Mouse (Mus musculus) splenic B cell, adult 2 months (primary cell): Measurements from ENCODE around the gene Zmynd10.

ENCODE experiments used
- DNase-seq: peaks from one replicate; pipeline ENCODE4 v3.0.0-alpha.2; 2011; ENCODE audit warnings: low read depth, low spot score
- H3K27me3 ChIP-seq: 2 replicates; pipeline ENCODE4 v1.6.1; 2012; ENCODE audit warnings: mild to moderate bottlenecking, low read length, moderate library complexity, mixed read lengths; ENCODE audit not compliant: control insufficient read depth, poor library complexity, insufficient read depth, severe bottlenecking
- H3K36me3 ChIP-seq: 2 replicates; pipeline ENCODE4 v1.6.1; 2012; ENCODE audit warnings: mild to moderate bottlenecking, low read length, moderate library complexity, mixed read lengths; ENCODE audit not compliant: control insufficient read depth, poor library complexity, insufficient read depth, severe bottlenecking

Zmynd10 gene

DNA sequence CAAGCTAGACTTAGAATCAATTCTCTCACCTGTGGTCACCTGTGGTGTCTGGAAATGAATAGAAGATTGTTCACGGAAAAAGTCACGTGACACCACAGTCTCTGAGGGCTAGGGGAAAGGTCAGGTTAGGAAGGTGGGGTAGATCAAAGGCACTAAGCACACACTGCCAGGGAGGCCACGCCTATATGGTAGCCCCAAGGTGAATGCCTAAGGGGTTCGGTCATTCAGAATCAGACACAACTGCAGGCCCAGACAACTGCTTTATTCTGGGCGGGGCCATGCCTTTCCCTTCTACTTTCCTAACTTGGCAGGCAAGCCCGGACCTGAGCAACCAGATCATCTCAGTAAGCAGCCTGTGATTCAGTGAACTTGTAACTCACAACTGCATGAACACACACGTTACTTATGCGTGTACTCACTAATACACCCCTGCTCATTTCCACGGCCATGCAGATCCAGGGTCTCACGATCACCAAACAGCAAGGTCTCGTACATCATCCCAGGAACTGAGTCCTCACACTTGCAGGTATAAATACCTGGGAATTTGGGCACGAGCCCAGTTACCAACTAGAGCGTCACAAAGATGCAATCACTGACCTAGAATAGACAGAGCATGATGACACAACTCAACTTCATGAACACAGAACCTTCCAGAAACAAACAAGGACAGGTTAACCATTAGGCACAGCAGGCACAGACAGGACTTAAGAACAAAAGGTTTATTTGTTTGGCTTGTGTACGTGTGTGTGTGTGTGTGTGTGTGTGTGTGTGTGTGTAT is 28.7 kb downstream of the Zmynd10 start:
- H3K27me3 ChIP-seq: no peaks in the 10 kb centered on the region
- no peak for DNase-seq

DNA sequence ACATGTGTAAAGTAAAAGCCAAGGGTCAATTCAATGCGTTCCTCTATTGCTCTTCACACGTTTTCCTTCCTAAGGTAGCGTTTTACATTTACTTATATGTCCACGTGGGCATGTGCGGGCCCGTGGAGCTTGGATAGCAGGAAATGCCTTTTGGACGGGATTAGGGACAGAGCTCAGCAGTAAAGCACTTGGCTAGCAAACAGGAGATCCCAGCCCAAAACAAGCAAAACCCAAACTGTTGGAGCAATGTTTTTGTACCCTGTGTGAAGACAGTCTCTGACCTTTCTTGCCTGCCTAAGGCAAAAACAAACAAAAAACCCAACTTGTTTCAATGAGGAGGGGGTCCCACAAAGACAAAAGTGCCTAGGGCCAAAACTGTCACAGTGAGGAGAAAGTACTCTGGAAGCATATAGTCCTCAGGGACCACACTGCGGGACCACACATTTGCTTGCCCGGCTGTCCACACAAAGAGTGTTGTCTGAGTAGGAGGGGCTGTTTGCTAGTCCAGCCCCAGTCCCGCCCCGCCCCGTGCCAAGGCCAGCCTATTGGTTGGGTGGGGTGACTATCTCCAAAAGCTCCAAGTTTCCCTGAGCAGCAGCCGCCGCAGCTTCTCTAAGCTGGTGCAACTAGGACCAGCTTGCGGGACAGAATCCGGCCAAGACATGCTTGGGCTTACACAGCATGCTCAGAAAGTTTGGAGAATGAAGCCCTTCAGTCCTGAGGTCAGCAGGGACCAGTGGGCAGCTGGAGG is 29.4 kb downstream of the Zmynd10 start, which contains the start of gene Hyal1:
Gene Hyal1, plus strand, starts transcription at position 571 of the 751 bp plus-strand sequence.
- H3K36me3 ChIP-seq: no peaks in the 10 kb centered on the region
- H3K27me3 ChIP-seq: no peaks in the 10 kb centered on the region
- no peak for DNase-seq

More for the DNA sequence above, 28.7 kb downstream of the Zmynd10 start:
- no peaks in the 10 kb centered on the region for H3K36me3 ChIP-seq

DNA sequence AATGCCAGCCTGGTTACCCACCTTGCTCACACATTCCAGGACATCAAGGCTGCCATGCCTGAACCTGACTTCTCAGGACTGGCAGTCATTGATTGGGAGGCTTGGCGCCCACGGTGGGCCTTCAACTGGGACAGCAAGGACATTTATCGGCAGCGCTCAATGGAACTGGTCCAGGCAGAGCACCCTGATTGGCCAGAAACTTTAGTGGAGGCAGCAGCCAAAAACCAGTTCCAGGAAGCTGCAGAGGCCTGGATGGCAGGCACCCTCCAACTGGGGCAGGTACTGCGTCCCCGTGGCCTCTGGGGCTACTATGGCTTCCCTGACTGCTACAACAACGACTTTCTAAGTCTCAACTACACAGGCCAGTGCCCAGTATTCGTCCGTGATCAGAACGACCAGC is 30.8 kb downstream of the Zmynd10 start:
- no peaks in the 10 kb centered on the region for H3K27me3 ChIP-seq
- DNase-seq: no peak

DNA sequence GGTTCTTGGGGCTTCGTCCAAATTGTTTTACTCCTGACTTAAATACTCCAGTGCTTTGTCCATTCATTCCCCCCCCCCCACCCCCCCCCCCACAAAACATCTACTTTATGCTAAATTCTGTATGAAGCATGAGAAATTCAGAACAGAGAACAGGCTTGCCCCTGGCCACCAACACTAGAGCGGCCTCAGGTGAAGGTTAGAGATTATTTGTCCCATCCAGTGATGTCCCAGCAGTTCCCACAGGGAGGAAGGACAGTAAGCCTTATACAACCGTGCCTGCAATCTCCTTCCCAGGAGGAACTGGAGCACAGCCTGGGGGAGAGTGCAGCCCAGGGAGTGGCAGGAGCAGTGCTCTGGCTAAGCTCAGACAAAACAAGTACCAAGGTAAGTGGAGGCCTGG is 31.5 kb downstream of the Zmynd10 start, which contains the start of gene Naa80:
Gene Naa80, plus strand, starts transcription at position 301 of the 400 bp plus-strand sequence.
- no peaks in the 10 kb centered on the region for H3K27me3 ChIP-seq
- H3K36me3 ChIP-seq: no peaks in the 10 kb centered on the region

More for the DNA sequence above, 30.8 kb downstream of the Zmynd10 start:
- H3K36me3 ChIP-seq: no peaks in the 10 kb centered on the region

DNA sequence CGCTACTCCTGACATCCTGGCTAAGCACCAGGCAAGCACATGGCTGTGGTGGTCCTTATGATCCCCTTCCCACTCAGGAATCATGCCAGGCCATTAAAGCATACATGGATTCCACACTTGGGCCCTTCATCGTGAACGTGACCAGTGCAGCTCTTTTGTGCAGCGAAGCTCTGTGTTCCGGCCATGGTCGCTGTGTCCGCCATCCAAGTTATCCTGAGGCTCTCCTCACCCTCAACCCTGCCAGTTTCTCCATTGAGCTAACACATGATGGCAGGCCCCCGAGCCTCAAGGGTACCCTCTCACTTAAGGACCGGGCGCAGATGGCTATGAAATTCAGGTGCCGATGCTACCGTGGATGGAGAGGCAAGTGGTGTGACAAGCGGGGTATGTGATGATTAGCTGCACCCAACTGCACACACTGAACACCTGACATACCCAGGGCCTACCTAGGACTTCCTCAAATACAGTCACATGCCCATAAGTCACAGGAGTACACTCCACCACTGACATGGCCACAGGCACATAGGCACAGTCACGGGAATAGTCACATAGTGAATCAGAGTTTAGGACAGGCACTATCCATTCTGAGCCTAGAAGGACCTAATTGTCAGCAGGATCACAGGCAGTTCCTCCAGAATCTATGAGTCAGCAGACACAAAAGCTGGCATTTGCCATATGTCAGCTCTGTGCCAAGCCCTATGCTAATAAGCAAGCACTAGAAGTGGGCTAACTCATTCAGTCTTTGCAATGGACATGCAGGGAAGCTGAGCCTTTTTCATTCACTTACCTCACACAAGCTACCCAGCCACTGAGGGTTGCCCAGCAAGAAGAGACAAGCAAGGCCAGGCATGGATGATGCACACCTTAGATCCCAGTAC is 32.2 kb downstream of the Zmynd10 start:
- DNase-seq: peak; percentile 72

More for the DNA sequence above, 31.5 kb downstream of the Zmynd10 start, which contains the start of gene Naa80:
- DNase-seq: no peak

DNA sequence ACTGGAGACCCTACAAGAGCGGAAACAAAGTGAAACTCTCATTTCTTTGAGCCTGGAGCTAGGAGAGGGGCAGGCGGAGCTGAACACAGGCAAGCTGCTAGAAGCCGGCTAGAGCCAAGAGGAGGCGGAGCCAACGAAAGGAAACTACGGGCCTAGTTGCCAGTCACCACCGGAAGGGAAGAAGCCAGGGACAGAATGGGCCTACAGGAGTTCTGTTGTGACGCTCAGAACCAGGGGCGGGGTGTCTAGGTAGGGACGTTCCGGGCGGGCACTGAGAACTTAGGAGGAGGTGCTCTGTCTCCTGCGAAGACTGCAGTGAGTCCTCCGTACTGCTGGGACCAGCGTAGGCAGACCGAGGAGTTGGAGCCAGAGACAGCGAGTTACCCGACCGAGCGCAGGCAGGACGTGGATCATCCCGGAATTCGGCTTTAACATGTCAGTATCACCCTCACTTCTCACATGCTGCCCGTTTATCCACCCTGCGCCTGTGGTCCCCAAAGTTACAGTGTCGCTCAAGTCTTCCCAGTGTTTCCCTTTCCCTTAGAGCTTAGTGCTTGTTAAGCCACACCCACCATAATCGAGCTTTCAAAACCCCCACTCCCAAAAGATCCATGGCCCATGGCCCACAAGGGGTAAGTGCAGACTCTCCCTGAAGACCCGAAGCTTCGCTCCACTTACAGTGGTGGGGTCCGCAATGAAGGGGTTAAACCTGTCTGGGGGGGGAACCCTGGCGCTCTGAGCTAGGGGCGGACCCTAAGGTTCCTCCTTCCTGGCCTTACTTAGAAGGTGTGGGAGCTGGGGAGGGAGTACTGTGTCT is 33.6 kb downstream of the Zmynd10 start, which contains the start of gene Hyal3:
Gene Hyal3, plus strand, starts transcription at position 318 of the 817 bp plus-strand sequence.
- Histone ChIP-seq H3K27me3 (no peaks in the 10 kb centered on the region), H3K36me3 (no peaks in the 10 kb centered on the region)
- DNase-seq: peak; percentile 82

More for the DNA sequence above, 32.2 kb downstream of the Zmynd10 start:
- no peaks in the 10 kb centered on the region for H3K36me3 ChIP-seq
- no peaks in the 10 kb centered on the region for H3K27me3 ChIP-seq

DNA sequence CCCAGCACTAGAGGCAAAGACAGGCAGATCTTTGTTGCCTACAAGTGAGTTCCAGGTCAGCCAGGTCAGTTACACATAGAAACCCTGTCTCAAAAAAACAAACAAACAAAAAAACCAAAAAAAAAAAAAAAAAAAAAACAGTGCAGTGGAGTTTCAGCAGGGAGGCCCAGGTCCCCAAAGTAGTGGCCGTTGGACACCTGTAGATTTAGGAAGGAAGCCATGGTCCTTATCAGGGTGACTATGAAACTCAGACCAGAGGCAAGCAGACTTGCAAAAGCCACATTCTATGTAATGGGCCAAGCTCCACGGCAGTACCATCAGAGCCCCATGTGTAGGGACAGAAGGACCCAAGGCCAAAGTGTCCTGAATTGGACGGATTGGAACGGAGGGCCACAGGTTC is 34.5 kb downstream of the Zmynd10 start:
- no peak for DNase-seq
- Histone ChIP-seq H3K27me3 (no peaks in the 10 kb centered on the region), H3K36me3 (no peaks in the 10 kb centered on the region)

DNA sequence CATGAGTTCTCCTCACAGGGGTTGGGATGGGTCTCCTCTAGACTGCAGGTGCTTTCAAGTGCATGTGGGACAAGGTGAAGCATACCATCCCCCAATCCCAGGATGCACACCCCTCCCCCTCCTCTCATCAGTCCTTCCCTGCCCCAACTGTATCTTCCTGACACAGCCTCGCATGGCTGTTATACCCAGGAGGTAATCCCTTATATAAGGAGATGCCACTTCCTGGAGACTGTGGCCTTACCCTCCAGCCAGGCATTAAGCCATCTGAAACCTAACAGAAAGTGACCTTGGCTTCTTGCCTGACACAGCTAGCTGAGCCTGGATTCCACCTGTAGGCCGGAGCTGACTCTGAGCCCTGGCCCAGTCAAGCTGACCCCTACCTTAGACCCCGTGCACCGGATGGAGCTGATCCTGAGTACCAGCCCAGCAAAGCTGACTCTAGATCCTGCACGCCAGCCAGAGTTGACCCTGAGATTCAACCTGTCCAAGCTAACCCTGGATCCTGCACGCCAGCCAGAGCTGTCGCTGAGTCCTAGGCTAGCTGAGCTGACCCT is 35.5 kb downstream of the Zmynd10 start:
- no peaks in the 10 kb centered on the region for H3K27me3 ChIP-seq
- DNase-seq: no peak
- no peaks in the 10 kb centered on the region for H3K36me3 ChIP-seq

DNA sequence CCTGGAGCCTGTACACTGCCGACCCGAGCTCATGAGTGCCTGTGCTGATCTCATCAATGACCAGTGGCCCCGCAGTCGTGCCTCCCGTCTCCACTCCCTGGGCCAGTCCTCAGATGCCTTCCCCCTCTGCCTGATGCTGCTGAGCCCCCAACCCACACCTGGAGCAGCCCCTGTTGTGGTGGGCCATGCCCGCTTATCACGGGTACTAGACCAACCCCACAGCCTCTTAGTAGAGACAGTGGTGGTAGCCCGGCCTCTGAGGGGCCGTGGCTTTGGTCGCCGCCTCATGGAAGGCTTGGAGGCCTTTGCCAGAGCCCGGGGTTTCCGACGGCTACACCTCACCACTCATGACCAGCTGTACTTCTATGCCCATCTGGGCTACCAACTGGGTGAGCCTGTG is 36.1 kb downstream of the Zmynd10 start:
- Histone ChIP-seq H3K36me3 (no peaks in the 10 kb centered on the region), H3K27me3 (no peaks in the 10 kb centered on the region)
- no peak for DNase-seq

DNA sequence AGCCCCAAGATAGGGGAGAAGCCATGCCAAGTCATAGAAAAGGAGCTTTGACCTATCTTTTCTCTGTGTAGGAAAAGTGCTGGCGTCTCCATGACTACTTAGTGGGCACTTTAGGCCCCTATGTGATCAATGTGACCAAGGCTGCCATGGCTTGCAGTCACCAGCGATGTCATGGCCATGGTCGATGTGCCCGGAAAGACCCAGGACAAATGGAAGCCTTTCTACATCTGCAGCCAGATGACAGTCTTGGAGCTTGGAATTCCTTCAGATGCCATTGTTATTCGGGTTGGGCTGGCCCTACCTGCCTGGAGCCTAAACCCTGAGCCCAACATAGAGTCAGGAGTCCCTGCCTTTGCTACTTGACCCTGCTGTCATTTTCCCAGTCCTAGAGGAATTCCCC is 39.4 kb downstream of the Zmynd10 start:
- DNase-seq: no peak
- Histone ChIP-seq H3K27me3 (no peaks in the 10 kb centered on the region), H3K36me3 (peaks cover 6% of the 10 kb centered on the region; the same call in 1 of the 2 replicates)

DNA sequence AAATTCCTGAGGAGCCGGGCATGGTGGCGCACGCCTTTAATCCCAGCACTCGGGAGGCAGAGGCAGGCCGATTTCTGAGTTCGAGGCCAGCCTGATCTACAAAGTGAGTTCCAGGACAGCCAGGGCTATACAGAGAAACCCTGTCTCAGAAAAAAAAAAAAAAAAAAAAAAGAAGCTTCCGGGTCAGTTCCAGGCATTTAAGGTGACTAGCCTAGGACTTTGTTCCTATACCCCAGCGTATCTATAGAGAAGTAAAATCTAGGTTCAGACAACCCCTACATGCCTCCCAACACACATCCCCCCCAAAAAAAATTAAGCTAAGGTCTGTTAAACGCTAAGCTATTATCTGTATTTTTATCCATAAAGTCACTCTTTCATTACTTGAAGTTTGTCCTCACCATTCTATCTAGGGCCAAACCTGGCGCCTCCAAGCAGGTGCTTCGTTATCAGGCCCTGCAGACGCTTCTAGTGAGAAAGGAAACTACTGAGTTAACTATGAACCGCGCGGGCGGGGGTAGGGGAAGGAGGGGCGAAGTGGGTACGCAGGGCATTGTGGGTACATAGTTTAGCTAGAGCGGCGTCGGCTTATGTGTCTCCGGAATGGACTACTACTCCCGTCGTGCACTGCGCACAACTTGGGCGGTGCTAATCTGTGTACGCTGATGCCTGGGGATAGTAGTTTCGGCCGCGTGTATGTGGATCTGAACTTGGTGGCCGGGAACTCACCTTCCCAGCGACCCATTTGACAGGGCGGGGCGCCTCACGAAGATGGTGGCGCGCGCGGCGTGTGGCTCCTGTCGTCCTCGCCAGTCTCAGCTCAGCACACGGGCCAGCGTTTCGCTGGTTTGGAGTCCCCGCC is 40.1 kb downstream of the Zmynd10 start, which contains the start of gene Ifrd2:
Gene Ifrd2, plus strand, starts transcription at position 669 of the 859 bp plus-strand sequence.
- peak; percentile 99 for DNase-seq
- H3K36me3 ChIP-seq: peaks cover 8% of the 10 kb centered on the region
- H3K27me3 ChIP-seq: no peaks in the 10 kb centered on the region

DNA sequence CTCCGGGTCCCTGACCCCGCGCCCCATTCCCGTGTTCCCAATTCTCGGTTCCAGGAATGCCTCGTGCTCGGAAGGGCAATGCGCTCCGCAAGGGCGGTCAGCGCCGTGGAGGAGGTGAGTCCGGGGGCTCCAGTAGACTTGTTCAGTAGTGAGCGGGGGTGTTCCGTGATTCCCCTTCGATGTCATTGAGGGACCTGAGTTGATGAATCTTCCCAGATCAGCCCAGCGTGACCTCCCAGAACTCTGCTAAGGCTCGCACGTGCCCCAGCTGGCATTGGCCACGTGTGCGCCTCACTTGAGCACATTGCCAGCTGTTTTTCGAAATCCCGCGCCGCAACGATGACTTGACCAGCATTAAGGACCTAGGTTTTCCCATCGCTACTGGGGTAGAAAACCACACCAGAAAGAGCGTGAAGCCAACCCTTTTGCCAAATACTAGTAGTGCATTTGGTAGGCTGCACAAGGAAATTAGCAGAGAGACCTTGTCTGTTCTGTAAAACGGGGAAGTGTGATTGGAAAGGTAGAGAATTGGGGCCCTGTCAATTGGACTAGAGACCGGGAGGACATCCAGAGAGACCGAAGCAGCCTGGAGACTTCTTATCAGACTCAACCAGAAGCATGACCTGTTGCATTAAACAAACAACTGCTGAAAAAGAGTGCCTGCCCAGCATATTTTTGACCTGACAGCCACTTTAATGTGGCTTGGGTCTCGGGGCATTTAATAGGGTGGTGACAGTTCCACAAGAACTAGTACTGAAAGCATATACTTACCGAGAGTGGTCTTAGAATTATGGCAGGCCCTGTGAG is 40.9 kb downstream of the Zmynd10 start:
- H3K36me3 ChIP-seq: peaks cover 8% of the 10 kb centered on the region
- DNase-seq: no peak
- no peaks in the 10 kb centered on the region for H3K27me3 ChIP-seq
